ENCODE assay signal across 15 mouse cellular contexts in the genomic region with DNA sequence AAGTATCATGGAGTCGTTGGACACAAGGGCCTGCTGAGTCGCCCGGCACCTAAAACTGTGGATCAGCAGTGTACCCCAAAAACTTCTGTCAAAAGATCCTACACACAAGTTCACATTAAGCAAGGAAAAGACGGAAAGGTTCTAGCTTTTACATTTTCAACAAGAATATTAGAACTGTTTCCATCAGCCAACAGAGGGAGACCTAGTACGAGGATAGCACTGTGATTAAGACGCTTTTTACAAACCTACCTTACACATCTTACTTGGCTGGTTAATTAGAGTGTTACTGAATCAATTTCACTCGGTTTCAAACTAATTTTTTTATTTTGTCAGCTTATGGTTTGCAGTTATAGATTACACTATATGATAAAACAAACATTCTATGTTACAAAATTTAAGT. TPM values are rescaled to one million over a fixed set of nuclear protein-coding genes. Genes with fewer than 3 reads are reported as not detected.
"Had no signal": no experiment of that assay in that cellular context is flagged by ENCODE, and none has a peak within 500 bp of the region (broad histone marks: within the 10 kb centered on the region; RNA-seq: fewer than 3 reads in every experiment).

No protein-coding gene starts in this region.

- H3K4me2 ChIP-seq: limb, embryonic 13.5 days; liver, embryonic 15.5 days; midbrain, embryonic 15.5 days; neural tube, embryonic 13.5 days; stomach, embryonic 15.5 days had no signal

- H3K9me3 ChIP-seq: limb, embryonic 13.5 days; liver, embryonic 15.5 days; midbrain, embryonic 10.5 days; midbrain, embryonic 15.5 days; neural tube, embryonic 13.5 days; stomach, embryonic 15.5 days had no signal

- H3K4me1 ChIP-seq: limb, embryonic 13.5 days; liver, embryonic 15.5 days; midbrain, embryonic 10.5 days; midbrain, embryonic 15.5 days; neural tube, embryonic 13.5 days; stomach, embryonic 15.5 days had no signal

- ATAC-seq: midbrain, embryonic 15.5 days had no signal

- H3K4me3 ChIP-seq: limb, embryonic 13.5 days; liver, embryonic 15.5 days; midbrain, embryonic 10.5 days; midbrain, embryonic 15.5 days; neural tube, embryonic 13.5 days; stomach, embryonic 15.5 days had no signal

- DNase-seq: kidney, adult 8-10 months; kidney, postnatal 36 days; left cerebral cortex, postnatal 4 days; lung, postnatal 4 days; right cerebral cortex, postnatal 14 days; thymus, postnatal 36 days had no signal

- H3K27me3 ChIP-seq: limb, embryonic 13.5 days; liver, embryonic 15.5 days; midbrain, embryonic 15.5 days; neural tube, embryonic 13.5 days; stomach, embryonic 15.5 days had no signal

- H3K9ac ChIP-seq: limb, embryonic 13.5 days; liver, embryonic 15.5 days; midbrain, embryonic 15.5 days; neural tube, embryonic 13.5 days; stomach, embryonic 15.5 days had no signal

- H3K27ac ChIP-seq: limb, embryonic 13.5 days; liver, embryonic 15.5 days; midbrain, embryonic 10.5 days; midbrain, embryonic 15.5 days; neural tube, embryonic 13.5 days; stomach, embryonic 15.5 days had no signal

RNA-seq across cellular contexts. Expression of gene Hfm1, which starts 47.8 kb away (rescaled TPM):
- total RNA-seq: liver, adult 2 months; megakaryocyte, adult 5-6 weeks had no signal
- polyA plus RNA-seq: liver, adult 2 months; liver, embryonic 15.5 days; spleen, adult 2 months had no signal
